Mouse (Mus musculus): ENCODE measurements around the gene Ubxn1. TPM values are rescaled to one million over a fixed set of nuclear protein-coding genes. Genes with fewer than 3 reads are reported as not detected.

The Ubxn1 gene
- polyA plus RNA-seq, 1 experiment from 2014 or later: 201 TPM

DNA sequence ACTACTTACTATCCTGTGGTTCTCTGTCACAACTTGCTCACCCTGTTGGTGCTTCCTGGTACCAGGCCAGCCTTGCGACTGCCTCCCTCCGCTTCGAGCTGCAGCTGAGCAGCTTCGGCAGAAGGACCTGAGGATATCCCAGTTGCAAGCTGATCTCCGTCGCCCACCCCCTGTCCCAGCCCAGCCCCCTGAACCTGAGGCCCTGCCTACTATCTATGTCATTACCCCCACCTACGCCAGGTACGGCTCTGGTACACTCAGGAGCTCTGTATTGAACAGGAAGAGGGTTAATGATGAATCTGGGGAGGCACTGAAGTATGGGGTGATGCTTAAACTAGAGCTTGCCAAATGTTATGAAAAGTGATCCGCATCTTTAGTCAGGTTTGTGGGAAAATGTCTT, 50.4 kb downstream of the Ubxn1 start:
- no peak for DNase-seq (ENCODE audit: low spot score)
- 76% methylated on average over 9 of the region's 9 CpGs for WGBS
- H3K36me3 ChIP-seq: peaks cover 49% of the 10 kb centered on the region
- H3K27ac ChIP-seq: no peak overlapping the region
- peak overlapping the region; percentile 26; the same call in 1 of the 2 replicates for H3K4me3 ChIP-seq
- H3K9me3 ChIP-seq: no peaks in the 10 kb centered on the region
- H3K27me3 ChIP-seq (ENCODE audit: insufficient read depth, poor library complexity, severe bottlenecking): no peaks in the 10 kb centered on the region
- H3K4me1 ChIP-seq (replicated peaks): peaks cover 22% of the 10 kb centered on the region

Other genes starting within 250 kb of the Ubxn1 start
- gene Chrm1, start 207.7 kb upstream of the Ubxn1 start, polyA plus RNA-seq (2016; fragmentation: Nextera tagmentation; extraction: Ambion mirVana): 0.05 TPM in 2 replicates
- gene Slc3a2, start 148.1 kb upstream of the Ubxn1 start, polyA plus RNA-seq (2016; fragmentation: Nextera tagmentation; extraction: Ambion mirVana): 128 and 146 TPM in 2 replicates
- gene Wdr74, start 135.7 kb upstream of the Ubxn1 start, polyA plus RNA-seq (2016; fragmentation: Nextera tagmentation; extraction: Ambion mirVana): 112 and 115 TPM in 2 replicates
- 2.8 and 2.9 TPM in 2 replicates for gene 1700092M07Rik, start 130.8 kb upstream of the Ubxn1 start, polyA plus RNA-seq (2016; fragmentation: Nextera tagmentation; extraction: Ambion mirVana)
- 95.6 and 106 TPM in 2 replicates for gene Stx5a, start 130.1 kb upstream of the Ubxn1 start, polyA plus RNA-seq (2016; fragmentation: Nextera tagmentation; extraction: Ambion mirVana)
- 233 and 249 TPM in 2 replicates for gene Nxf1, start 114.4 kb upstream of the Ubxn1 start, polyA plus RNA-seq (2016; fragmentation: Nextera tagmentation; extraction: Ambion mirVana)
- 185 and 220 TPM in 2 replicates for gene Tmem223, start 100.5 kb upstream of the Ubxn1 start, polyA plus RNA-seq (2016; fragmentation: Nextera tagmentation; extraction: Ambion mirVana)
- gene Tmem179b, start 97.0 kb upstream of the Ubxn1 start, polyA plus RNA-seq (2016; fragmentation: Nextera tagmentation; extraction: Ambion mirVana): 51.7 and 54.4 TPM in 2 replicates
- gene Taf6l, start 85.1 kb upstream of the Ubxn1 start, polyA plus RNA-seq (2016; fragmentation: Nextera tagmentation; extraction: Ambion mirVana): 43.8 and 44.2 TPM in 2 replicates
- 189 and 194 TPM in 2 replicates for gene Polr2g, start 72.9 kb upstream of the Ubxn1 start, polyA plus RNA-seq (2016; fragmentation: Nextera tagmentation; extraction: Ambion mirVana)
- 7.2 and 8.3 TPM in 2 replicates for gene Zbtb3, start 68.9 kb upstream of the Ubxn1 start, polyA plus RNA-seq (2016; fragmentation: Nextera tagmentation; extraction: Ambion mirVana)
- gene Ttc9c, start 52.2 kb upstream of the Ubxn1 start, polyA plus RNA-seq (2016; fragmentation: Nextera tagmentation; extraction: Ambion mirVana): 52.0 and 67.5 TPM in 2 replicates
- gene Hnrnpul2, start 51.5 kb upstream of the Ubxn1 start, polyA plus RNA-seq (2016; fragmentation: Nextera tagmentation; extraction: Ambion mirVana): 4.1 and 4.5 TPM in 2 replicates
- 0.31 TPM in 1 of 2 replicates, not detected in the other for gene AC129217.1, start 41.7 kb upstream of the Ubxn1 start, polyA plus RNA-seq (2016; fragmentation: Nextera tagmentation; extraction: Ambion mirVana)
- 55.8 and 64.3 TPM in 2 replicates for gene Bscl2, start 34.0 kb upstream of the Ubxn1 start, polyA plus RNA-seq (2016; fragmentation: Nextera tagmentation; extraction: Ambion mirVana)
- 66.7 and 140 TPM in 2 replicates for gene Gng3, start 32.3 kb upstream of the Ubxn1 start, polyA plus RNA-seq (2016; fragmentation: Nextera tagmentation; extraction: Ambion mirVana)
- gene Lrrn4cl, start 20.7 kb upstream of the Ubxn1 start, polyA plus RNA-seq (2016; fragmentation: Nextera tagmentation; extraction: Ambion mirVana): 0.44 and 0.47 TPM in 2 replicates
- 57.9 and 62.5 TPM in 2 replicates for gene Uqcc3, start 9.4 kb downstream of the Ubxn1 start, polyA plus RNA-seq (2016; fragmentation: Nextera tagmentation; extraction: Ambion mirVana)
- 111 and 112 TPM in 2 replicates for gene Lbhd1, start 12.2 kb downstream of the Ubxn1 start, polyA plus RNA-seq (2016; fragmentation: Nextera tagmentation; extraction: Ambion mirVana)
- not detected in 2 replicates for gene Gm49403, start 12.4 kb downstream of the Ubxn1 start, polyA plus RNA-seq (2016; fragmentation: Nextera tagmentation; extraction: Ambion mirVana)
- gene 1810009A15Rik, start 17.4 kb downstream of the Ubxn1 start, polyA plus RNA-seq (2016; fragmentation: Nextera tagmentation; extraction: Ambion mirVana): 139 and 159 TPM in 2 replicates
- gene Gm49416, start 17.4 kb downstream of the Ubxn1 start, polyA plus RNA-seq (2016; fragmentation: Nextera tagmentation; extraction: Ambion mirVana): 0.22 TPM in 1 of 2 replicates, not detected in the other
- 56.4 and 60.3 TPM in 2 replicates for gene Ints5, start 21.5 kb downstream of the Ubxn1 start, polyA plus RNA-seq (2016; fragmentation: Nextera tagmentation; extraction: Ambion mirVana)
- 113 and 125 TPM in 2 replicates for gene Ganab, start 26.6 kb downstream of the Ubxn1 start, polyA plus RNA-seq (2016; fragmentation: Nextera tagmentation; extraction: Ambion mirVana)
- 63.1 and 78.0 TPM in 2 replicates for gene B3gat3, start 48.9 kb downstream of the Ubxn1 start, polyA plus RNA-seq (2016; fragmentation: Nextera tagmentation; extraction: Ambion mirVana)
- 3.4 and 4.2 TPM in 2 replicates for gene Rom1, start 57.9 kb downstream of the Ubxn1 start, polyA plus RNA-seq (2016; fragmentation: Nextera tagmentation; extraction: Ambion mirVana)
- 21.3 and 24.9 TPM in 2 replicates for gene Eml3, start 58.1 kb downstream of the Ubxn1 start, polyA plus RNA-seq (2016; fragmentation: Nextera tagmentation; extraction: Ambion mirVana)
- gene Mta2, start 70.4 kb downstream of the Ubxn1 start, polyA plus RNA-seq (2016; fragmentation: Nextera tagmentation; extraction: Ambion mirVana): 178 and 184 TPM in 2 replicates
- 39.3 and 41.2 TPM in 2 replicates for gene Tut1, start 82.4 kb downstream of the Ubxn1 start, polyA plus RNA-seq (2016; fragmentation: Nextera tagmentation; extraction: Ambion mirVana)
- gene Eef1g, start 95.5 kb downstream of the Ubxn1 start, polyA plus RNA-seq (2016; fragmentation: Nextera tagmentation; extraction: Ambion mirVana): 402 and 497 TPM in 2 replicates
- 8.1 and 11.0 TPM in 2 replicates for gene Ahnak, start 117.8 kb downstream of the Ubxn1 start, polyA plus RNA-seq (2016; fragmentation: Nextera tagmentation; extraction: Ambion mirVana)
- gene Scgb1a1, start 216.5 kb downstream of the Ubxn1 start, polyA plus RNA-seq (2016; fragmentation: Nextera tagmentation; extraction: Ambion mirVana): not detected in 2 replicates

Data from hindbrain, embryonic 10.5 days (tissue).